Mouse (Mus musculus): Measurements from ENCODE around the gene Gm9045. TPM values are rescaled to one million over a fixed set of nuclear protein-coding genes. Genes with fewer than 3 reads are reported as not detected.
A peak's percentile ranks its signal among the peaks of the same experiment; 100 is the strongest.
"Not testable (repeated sequence)": the region's sequence is repeated elsewhere in the genome, so short reads cannot be mapped to it uniquely, and the experiment has no call there.

Gm9045 gene
- polyA plus RNA-seq (2014; fragmentation: Nextera tagmentation; extraction: Ambion mirVana): not detected in 2 replicates

- H3K4me3 ChIP-seq (ENCODE audit: control insufficient read depth in 1 of 2, insufficient read depth in 1 of 2, low read depth in 1 of 2, low read length in 2 of 2); H3K9ac ChIP-seq (ENCODE audit: low read length); H3K4me2 ChIP-seq (ENCODE audit: low read length); H3K36me3 ChIP-seq (ENCODE audit: control insufficient read depth, insufficient read depth, low read length); H3K27ac ChIP-seq (replicated peaks in 1 of 2; ENCODE audit: control insufficient read depth in 1 of 2, insufficient read depth in 1 of 2, low read depth in 2 of 2, low read length in 2 of 2); H3K9me3 ChIP-seq (ENCODE audit: control insufficient read depth, low read length); H3K4me1 ChIP-seq (ENCODE audit: control insufficient read depth in 2 of 2, insufficient read depth in 2 of 2, low read length in 2 of 2); ATAC-seq (ENCODE audit: insufficient number of reproducible peaks, insufficient read depth, low FRiP score, low read depth); H3K27me3 ChIP-seq (ENCODE audit: control insufficient read depth, insufficient read depth, low read length): not testable (repeated sequence)
- WGBS: no CpG with 5 or more reads among the region's 14 CpGs
These were observed at the start of gene Gm9045 for GRCm38 (mm10) chr10:118337731-118338130. TSS of gene Gm9045 (minus strand) at chr10:118337831.

GRCm38 (mm10) chr10:118370443-118370842, 32.8 kb upstream of the Gm9045 start:
- 0 out of 2 replicates have a peak, but pooled peaks have one; percentile 59 for ATAC-seq (ENCODE audit: insufficient number of reproducible peaks, insufficient read depth, low FRiP score, low read depth)
- H3K9ac ChIP-seq (ENCODE audit: low read length): no peak overlapping the region
- H3K4me2 ChIP-seq (ENCODE audit: low read length): peak overlapping the region; percentile 52
- no peaks in the 10 kb centered on the region for H3K4me1 ChIP-seq (ENCODE audit: control insufficient read depth in 2 of 2, insufficient read depth in 2 of 2, low read length in 2 of 2)
- no peaks in the 10 kb centered on the region for H3K27me3 ChIP-seq (ENCODE audit: control insufficient read depth, insufficient read depth, low read length)
- H3K9me3 ChIP-seq (ENCODE audit: control insufficient read depth, low read length): no peaks in the 10 kb centered on the region
- no peaks in the 10 kb centered on the region for H3K36me3 ChIP-seq (ENCODE audit: control insufficient read depth, insufficient read depth, low read length)
- WGBS: 10% methylated on average over 10 of the region's 10 CpGs
- no peak overlapping the region for H3K27ac ChIP-seq (replicated peaks in 1 of 2; ENCODE audit: control insufficient read depth in 1 of 2, insufficient read depth in 1 of 2, low read depth in 2 of 2, low read length in 2 of 2)
- no peak overlapping the region for H3K4me3 ChIP-seq (ENCODE audit: control insufficient read depth in 1 of 2, insufficient read depth in 1 of 2, low read depth in 1 of 2, low read length in 2 of 2)

- Histone ChIP-seq H3K27ac (replicated peaks in 1 of 2; ENCODE audit: control insufficient read depth in 1 of 2, insufficient read depth in 1 of 2, low read depth in 2 of 2, low read length in 2 of 2) (no peak overlapping the region), H3K27me3 (ENCODE audit: control insufficient read depth, insufficient read depth, low read length) (no peaks in the 10 kb centered on the region), H3K9me3 (ENCODE audit: control insufficient read depth, low read length) (no peaks in the 10 kb centered on the region), H3K36me3 (ENCODE audit: control insufficient read depth, insufficient read depth, low read length) (no peaks in the 10 kb centered on the region), H3K4me3 (ENCODE audit: control insufficient read depth in 1 of 2, insufficient read depth in 1 of 2, low read depth in 1 of 2, low read length in 2 of 2) (no peak overlapping the region), H3K4me1 (ENCODE audit: control insufficient read depth in 2 of 2, insufficient read depth in 2 of 2, low read length in 2 of 2) (no peaks in the 10 kb centered on the region), H3K9ac (ENCODE audit: low read length) (no peak overlapping the region), H3K4me2 (ENCODE audit: low read length) (no peak overlapping the region)
- 78% methylated on average over 9 of the region's 9 CpGs for WGBS
- ATAC-seq (ENCODE audit: insufficient number of reproducible peaks, insufficient read depth, low FRiP score, low read depth): no peak
These were observed 31.9 kb upstream of the Gm9045 start for GRCm38 (mm10) chr10:118369518-118369917.

- no CpG with 5 or more reads among the region's 11 CpGs for WGBS
- ATAC-seq (ENCODE audit: insufficient number of reproducible peaks, insufficient read depth, low FRiP score, low read depth): not testable (repeated sequence)
These were observed 16.4 kb upstream of the Gm9045 start, which contains the start of gene Gm9049 for GRCm38 (mm10) chr10:118354005-118354404. TSS of gene Gm9049 (minus strand) at chr10:118354105.

GRCm38 (mm10) chr10:118348579-118348978, 10.9 kb upstream of the Gm9045 start, which contains the start of gene Gm9048:
TSS of gene Gm9048 (minus strand) at chr10:118348679.
- H3K4me3 ChIP-seq (ENCODE audit: control insufficient read depth in 1 of 2, insufficient read depth in 1 of 2, low read depth in 1 of 2, low read length in 2 of 2); H3K4me2 ChIP-seq (ENCODE audit: low read length); H3K27ac ChIP-seq (replicated peaks in 1 of 2; ENCODE audit: control insufficient read depth in 1 of 2, insufficient read depth in 1 of 2, low read depth in 2 of 2, low read length in 2 of 2); H3K9me3 ChIP-seq (ENCODE audit: control insufficient read depth, low read length); ATAC-seq (ENCODE audit: insufficient number of reproducible peaks, insufficient read depth, low FRiP score, low read depth); H3K4me1 ChIP-seq (ENCODE audit: control insufficient read depth in 2 of 2, insufficient read depth in 2 of 2, low read length in 2 of 2); H3K9ac ChIP-seq (ENCODE audit: low read length); H3K36me3 ChIP-seq (ENCODE audit: control insufficient read depth, insufficient read depth, low read length); H3K27me3 ChIP-seq (ENCODE audit: control insufficient read depth, insufficient read depth, low read length): not testable (repeated sequence)
- WGBS: no CpG with 5 or more reads among the region's 14 CpGs

More at GRCm38 (mm10) chr10:118354005-118354404, 16.4 kb upstream of the Gm9045 start, which contains the start of gene Gm9049:
- not testable (repeated sequence) for H3K9ac ChIP-seq (ENCODE audit: low read length); H3K36me3 ChIP-seq (ENCODE audit: control insufficient read depth, insufficient read depth, low read length); H3K27ac ChIP-seq (replicated peaks in 1 of 2; ENCODE audit: control insufficient read depth in 1 of 2, insufficient read depth in 1 of 2, low read depth in 2 of 2, low read length in 2 of 2); H3K9me3 ChIP-seq (ENCODE audit: control insufficient read depth, low read length); H3K4me2 ChIP-seq (ENCODE audit: low read length); H3K27me3 ChIP-seq (ENCODE audit: control insufficient read depth, insufficient read depth, low read length); H3K4me3 ChIP-seq (ENCODE audit: control insufficient read depth in 1 of 2, insufficient read depth in 1 of 2, low read depth in 1 of 2, low read length in 2 of 2); H3K4me1 ChIP-seq (ENCODE audit: control insufficient read depth in 2 of 2, insufficient read depth in 2 of 2, low read length in 2 of 2)

GRCm38 (mm10) chr10:118343155-118343554, 5.5 kb upstream of the Gm9045 start, which contains the start of gene Gm9046:
TSS of gene Gm9046 (minus strand) at chr10:118343255.
- not testable (repeated sequence) for H3K9ac ChIP-seq (ENCODE audit: low read length); ATAC-seq (ENCODE audit: insufficient number of reproducible peaks, insufficient read depth, low FRiP score, low read depth); H3K9me3 ChIP-seq (ENCODE audit: control insufficient read depth, low read length); H3K4me2 ChIP-seq (ENCODE audit: low read length); H3K4me3 ChIP-seq (ENCODE audit: control insufficient read depth in 1 of 2, insufficient read depth in 1 of 2, low read depth in 1 of 2, low read length in 2 of 2); H3K27me3 ChIP-seq (ENCODE audit: control insufficient read depth, insufficient read depth, low read length); H3K36me3 ChIP-seq (ENCODE audit: control insufficient read depth, insufficient read depth, low read length); H3K27ac ChIP-seq (replicated peaks in 1 of 2; ENCODE audit: control insufficient read depth in 1 of 2, insufficient read depth in 1 of 2, low read depth in 2 of 2, low read length in 2 of 2); H3K4me1 ChIP-seq (ENCODE audit: control insufficient read depth in 2 of 2, insufficient read depth in 2 of 2, low read length in 2 of 2)
- no CpG with 5 or more reads among the region's 14 CpGs for WGBS

GRCm38 (mm10) chr10:118332308-118332707, 5.3 kb downstream of the Gm9045 start, which contains the start of gene Gm9044:
TSS of gene Gm9044 (minus strand) at chr10:118332408.
- H3K9me3 ChIP-seq (ENCODE audit: control insufficient read depth, low read length); H3K27me3 ChIP-seq (ENCODE audit: control insufficient read depth, insufficient read depth, low read length); H3K36me3 ChIP-seq (ENCODE audit: control insufficient read depth, insufficient read depth, low read length); ATAC-seq (ENCODE audit: insufficient number of reproducible peaks, insufficient read depth, low FRiP score, low read depth); H3K9ac ChIP-seq (ENCODE audit: low read length); H3K4me3 ChIP-seq (ENCODE audit: control insufficient read depth in 1 of 2, insufficient read depth in 1 of 2, low read depth in 1 of 2, low read length in 2 of 2); H3K4me1 ChIP-seq (ENCODE audit: control insufficient read depth in 2 of 2, insufficient read depth in 2 of 2, low read length in 2 of 2); H3K27ac ChIP-seq (replicated peaks in 1 of 2; ENCODE audit: control insufficient read depth in 1 of 2, insufficient read depth in 1 of 2, low read depth in 2 of 2, low read length in 2 of 2); H3K4me2 ChIP-seq (ENCODE audit: low read length): not testable (repeated sequence)
- no CpG with 5 or more reads among the region's 14 CpGs for WGBS

- ATAC-seq (ENCODE audit: insufficient number of reproducible peaks, insufficient read depth, low FRiP score, low read depth); H3K9ac ChIP-seq (ENCODE audit: low read length); H3K36me3 ChIP-seq (ENCODE audit: control insufficient read depth, insufficient read depth, low read length); H3K4me1 ChIP-seq (ENCODE audit: control insufficient read depth in 2 of 2, insufficient read depth in 2 of 2, low read length in 2 of 2); H3K4me3 ChIP-seq (ENCODE audit: control insufficient read depth in 1 of 2, insufficient read depth in 1 of 2, low read depth in 1 of 2, low read length in 2 of 2); H3K4me2 ChIP-seq (ENCODE audit: low read length); H3K9me3 ChIP-seq (ENCODE audit: control insufficient read depth, low read length); H3K27ac ChIP-seq (replicated peaks in 1 of 2; ENCODE audit: control insufficient read depth in 1 of 2, insufficient read depth in 1 of 2, low read depth in 2 of 2, low read length in 2 of 2); H3K27me3 ChIP-seq (ENCODE audit: control insufficient read depth, insufficient read depth, low read length): not testable (repeated sequence)
- WGBS: no CpG with 5 or more reads among the region's 11 CpGs
These were observed 10.8 kb downstream of the Gm9045 start, which contains the start of gene Gm9040 for GRCm38 (mm10) chr10:118326869-118327268. TSS of gene Gm9040 (minus strand) at chr10:118326969.

All from heart, embryonic 14.5 days (tissue).